Mouse (Mus musculus): Measurements from ENCODE around the gene Fam243. TPM values are rescaled to one million over a fixed set of nuclear protein-coding genes. Genes with fewer than 3 reads are reported as not detected.

Gene Fam243
- polyA plus RNA-seq, 1 experiment from 2014 or later, result not detected

DNA sequence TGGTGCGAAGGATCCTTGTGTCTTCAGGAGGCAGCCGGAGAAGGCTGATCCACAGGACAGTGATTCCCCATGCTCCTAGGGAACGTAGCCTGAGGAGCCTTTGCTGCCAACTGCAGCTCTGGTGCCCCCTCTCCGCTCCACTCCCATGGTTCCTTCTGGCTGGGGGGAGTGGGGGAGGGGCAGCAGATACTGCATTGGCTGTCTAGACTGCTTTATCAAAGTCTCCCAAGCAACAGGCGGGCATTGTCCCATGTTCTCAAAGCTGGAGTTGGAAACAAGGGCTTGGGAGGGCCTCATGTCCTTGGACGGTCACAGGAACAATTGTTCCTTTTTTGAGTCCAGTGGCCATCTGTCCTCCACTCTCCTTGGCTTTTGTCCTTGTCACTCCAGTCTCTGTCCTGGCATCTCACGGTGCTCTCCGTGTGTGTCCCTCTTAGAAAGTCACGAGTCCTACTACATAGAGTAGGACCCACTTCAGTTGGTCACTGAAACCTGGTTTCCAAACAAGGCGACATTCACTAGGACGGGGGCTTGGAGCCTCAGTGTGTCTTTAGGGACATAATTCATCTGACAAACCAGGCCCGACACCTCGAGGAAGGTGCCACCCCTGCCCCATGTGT, 25.2 kb upstream of the Fam243 start:
- peaks cover 5% of the 10 kb centered on the region for H3K4me1 ChIP-seq
- H3K27ac ChIP-seq, result no peak overlapping the region
- no peak overlapping the region for H3K4me3 ChIP-seq
- H3K27me3 ChIP-seq, result no peaks in the 10 kb centered on the region
- no peaks in the 10 kb centered on the region for H3K36me3 ChIP-seq (ENCODE audit: poor library complexity, severe bottlenecking)
- no peak for ATAC-seq
- H3K9me3 ChIP-seq (replicated peaks), result no peaks in the 10 kb centered on the region
- 60% methylated on average over 13 of the region's 13 CpGs for WGBS
- H3K4me2 ChIP-seq, result no peak overlapping the region
- no peak overlapping the region for H3K9ac ChIP-seq

DNA sequence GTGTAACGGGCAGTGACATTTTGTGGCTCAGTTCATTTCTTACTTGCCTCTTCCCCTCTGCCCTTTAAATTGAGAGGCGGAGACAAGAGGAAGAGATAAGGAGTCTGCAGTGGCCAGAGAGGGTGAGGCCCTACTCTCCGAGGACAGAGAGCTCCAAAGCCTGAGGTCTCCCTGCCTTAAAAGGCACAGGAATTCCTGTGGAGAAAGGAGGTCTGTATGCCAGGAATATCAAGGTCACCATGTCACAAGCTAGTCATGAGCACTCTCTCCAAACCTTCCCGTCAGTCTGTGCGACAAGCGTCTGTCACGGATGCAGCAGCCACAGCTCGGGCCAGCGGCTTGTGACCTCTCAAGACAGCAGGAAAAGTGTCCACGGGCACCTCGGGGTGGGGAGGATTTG, 23.9 kb upstream of the Fam243 start:
- Histone ChIP-seq H3K9ac (no peak overlapping the region), H3K9me3 (replicated peaks) (no peaks in the 10 kb centered on the region), H3K36me3 (ENCODE audit: poor library complexity, severe bottlenecking) (no peaks in the 10 kb centered on the region), H3K4me2 (no peak overlapping the region), H3K27me3 (no peaks in the 10 kb centered on the region), H3K4me1 (peaks cover 9% of the 10 kb centered on the region), H3K4me3 (no peak overlapping the region), H3K27ac (no peak overlapping the region)
- WGBS, result 80% methylated on average over 11 of the region's 11 CpGs
- ATAC-seq, result no peak

DNA sequence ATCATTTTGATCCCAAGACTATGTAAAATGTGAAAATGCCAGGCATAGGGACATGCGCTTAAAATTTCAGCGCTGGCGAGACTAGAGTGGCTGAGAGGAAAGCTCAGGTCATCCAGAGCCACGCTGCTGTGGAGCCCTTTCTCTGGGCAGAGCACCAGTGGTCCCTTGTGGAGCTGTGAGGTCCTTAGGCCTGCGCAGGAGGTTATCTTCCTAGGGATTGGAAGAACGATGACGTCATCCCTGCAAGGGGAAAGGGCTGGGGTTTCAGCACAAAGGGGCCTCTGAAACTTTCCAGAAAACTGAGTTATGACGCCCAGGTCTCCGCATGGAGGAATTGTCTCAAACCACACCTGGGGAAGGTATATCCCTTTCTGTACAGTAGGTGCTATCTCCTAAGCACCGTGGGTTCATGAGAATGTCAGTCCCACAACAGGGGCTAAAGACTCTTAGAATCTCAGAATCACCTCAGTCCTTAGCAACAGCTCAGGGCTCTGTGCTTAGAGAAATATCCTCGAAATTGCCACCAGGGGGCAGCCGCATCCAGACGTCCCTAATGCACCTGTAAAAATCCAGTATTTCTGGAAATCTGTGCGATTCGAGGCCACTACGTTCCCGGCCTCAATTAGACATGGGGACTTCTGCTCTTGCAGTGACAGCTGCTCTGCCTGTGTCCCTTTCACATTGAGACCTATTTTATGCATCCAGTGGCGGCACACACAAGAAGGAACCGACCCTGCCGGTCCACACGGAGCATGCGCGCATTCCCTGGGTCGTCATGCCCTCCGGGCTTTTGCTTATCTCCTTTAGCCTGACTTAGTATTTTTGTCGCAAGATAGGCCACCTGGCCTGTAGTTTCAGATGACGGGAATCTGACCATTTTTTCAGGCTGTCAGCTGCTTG, 19.6 kb upstream of the Fam243 start:
- Histone ChIP-seq H3K4me2 (peak overlapping the region; percentile 60), H3K9me3 (replicated peaks) (no peaks in the 10 kb centered on the region), H3K4me1 (peaks cover 5% of the 10 kb centered on the region; the same call in 1 of the 2 replicates), H3K4me3 (peak overlapping the region; percentile 29), H3K27ac (no peak overlapping the region), H3K9ac (peak overlapping the region; percentile 34; the same call in 1 of the 2 replicates), H3K27me3 (peaks cover 4% of the 10 kb centered on the region; the same call in 1 of the 2 replicates), H3K36me3 (ENCODE audit: poor library complexity, severe bottlenecking) (no peaks in the 10 kb centered on the region)
- WGBS, result 25% methylated on average over 27 of the region's 27 CpGs
- ATAC-seq, result peak; percentile 79

- peaks cover 4% of the 10 kb centered on the region; the same call in 1 of the 2 replicates for H3K27me3 ChIP-seq
- no peak overlapping the region for H3K4me2 ChIP-seq
- 5% methylated on average over 9 of the region's 9 CpGs for WGBS
- H3K4me3 ChIP-seq, result no peak overlapping the region
- H3K27ac ChIP-seq, result no peak overlapping the region
- peaks cover 3% of the 10 kb centered on the region; the same call in 1 of the 2 replicates for H3K4me1 ChIP-seq
- H3K9me3 ChIP-seq (replicated peaks), result no peaks in the 10 kb centered on the region
- no peak overlapping the region for H3K9ac ChIP-seq
- ATAC-seq, result peak; percentile 59; the same call in 1 of the 2 replicates
- H3K36me3 ChIP-seq (ENCODE audit: poor library complexity, severe bottlenecking), result no peaks in the 10 kb centered on the region
Observed at GRCm38 (mm10) chr16:92336280-92336679, 15.0 kb upstream of the Fam243 start.

DNA sequence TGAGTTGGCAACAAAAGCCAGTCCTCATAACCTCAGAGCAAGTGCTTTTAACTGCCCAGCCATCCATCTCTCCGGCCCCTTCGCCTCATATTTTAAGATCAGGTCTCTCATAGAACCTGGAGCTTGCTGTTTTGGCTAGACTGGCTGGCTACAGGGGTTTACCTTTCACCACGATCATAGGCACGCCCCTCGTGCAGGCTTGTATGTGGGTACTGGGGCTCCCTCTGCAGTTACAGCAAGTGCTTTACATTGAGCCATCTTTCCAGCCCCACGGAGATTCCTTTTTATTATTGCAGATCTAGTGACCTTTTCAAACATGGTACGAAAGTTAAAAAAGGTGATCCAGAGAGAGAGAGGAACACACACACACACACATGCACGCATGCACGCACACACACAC, 13.4 kb upstream of the Fam243 start:
- ATAC-seq, result no peak

DNA sequence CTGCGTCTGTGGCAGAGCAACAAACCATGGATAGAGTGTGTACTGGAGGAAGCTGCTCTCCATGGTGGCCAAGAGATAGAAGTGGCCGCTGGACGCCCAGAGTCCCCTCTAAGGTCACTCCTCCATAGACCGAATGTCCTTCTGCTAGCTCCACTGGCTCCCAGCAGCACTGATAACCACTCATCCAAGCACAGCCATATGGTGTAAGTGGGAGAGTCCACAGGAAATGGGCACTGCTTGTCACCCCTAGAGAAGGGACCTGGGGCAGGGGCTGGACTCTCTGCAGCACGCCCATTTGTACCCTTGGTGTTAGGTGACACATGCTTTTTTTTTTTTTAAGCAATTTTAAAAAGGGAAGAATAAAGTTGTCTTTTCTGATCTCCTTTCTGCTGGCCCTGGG, 9.7 kb upstream of the Fam243 start:
- no peak for ATAC-seq
- Histone ChIP-seq H3K4me3 (no peak overlapping the region), H3K27ac (no peak overlapping the region), H3K36me3 (ENCODE audit: poor library complexity, severe bottlenecking) (no peaks in the 10 kb centered on the region), H3K4me1 (no peaks in the 10 kb centered on the region), H3K4me2 (no peak overlapping the region), H3K27me3 (no peaks in the 10 kb centered on the region), H3K9me3 (replicated peaks) (no peaks in the 10 kb centered on the region), H3K9ac (no peak overlapping the region)
- WGBS, result 90% methylated on average over 5 of the region's 5 CpGs

More for the DNA sequence above, 13.4 kb upstream of the Fam243 start:
- Histone ChIP-seq H3K4me2 (no peak overlapping the region), H3K36me3 (ENCODE audit: poor library complexity, severe bottlenecking) (no peaks in the 10 kb centered on the region), H3K4me1 (no peaks in the 10 kb centered on the region), H3K9ac (no peak overlapping the region), H3K27me3 (peaks cover 4% of the 10 kb centered on the region; the same call in 1 of the 2 replicates), H3K27ac (no peak overlapping the region), H3K9me3 (replicated peaks) (no peaks in the 10 kb centered on the region), H3K4me3 (no peak overlapping the region)
- 63% methylated on average over 9 of the region's 9 CpGs for WGBS

- Histone ChIP-seq H3K4me3 (no peak overlapping the region), H3K9ac (no peak overlapping the region), H3K27ac (no peak overlapping the region), H3K9me3 (replicated peaks) (no peaks in the 10 kb centered on the region), H3K4me2 (no peak overlapping the region), H3K27me3 (no peaks in the 10 kb centered on the region), H3K4me1 (peaks cover 11% of the 10 kb centered on the region), H3K36me3 (ENCODE audit: poor library complexity, severe bottlenecking) (no peaks in the 10 kb centered on the region)
- ATAC-seq, result no peak
- 94% methylated on average over 10 of the region's 10 CpGs for WGBS
Observed at GRCm38 (mm10) chr16:92327911-92328310, 6.7 kb upstream of the Fam243 start.

- Histone ChIP-seq H3K9me3 (replicated peaks) (no peaks in the 10 kb centered on the region), H3K36me3 (ENCODE audit: poor library complexity, severe bottlenecking) (no peaks in the 10 kb centered on the region), H3K9ac (no peak overlapping the region), H3K4me3 (no peak overlapping the region), H3K27me3 (no peaks in the 10 kb centered on the region), H3K4me1 (peaks cover 11% of the 10 kb centered on the region), H3K4me2 (no peak overlapping the region), H3K27ac (no peak overlapping the region)
- whole genome bisulfite sequencing, result 29% methylated on average over 1 of the region's 1 CpGs
- ATAC-seq, result no peak
Observed at GRCm38 (mm10) chr16:92325062-92325406, 3.8 kb upstream of the Fam243 start.

DNA sequence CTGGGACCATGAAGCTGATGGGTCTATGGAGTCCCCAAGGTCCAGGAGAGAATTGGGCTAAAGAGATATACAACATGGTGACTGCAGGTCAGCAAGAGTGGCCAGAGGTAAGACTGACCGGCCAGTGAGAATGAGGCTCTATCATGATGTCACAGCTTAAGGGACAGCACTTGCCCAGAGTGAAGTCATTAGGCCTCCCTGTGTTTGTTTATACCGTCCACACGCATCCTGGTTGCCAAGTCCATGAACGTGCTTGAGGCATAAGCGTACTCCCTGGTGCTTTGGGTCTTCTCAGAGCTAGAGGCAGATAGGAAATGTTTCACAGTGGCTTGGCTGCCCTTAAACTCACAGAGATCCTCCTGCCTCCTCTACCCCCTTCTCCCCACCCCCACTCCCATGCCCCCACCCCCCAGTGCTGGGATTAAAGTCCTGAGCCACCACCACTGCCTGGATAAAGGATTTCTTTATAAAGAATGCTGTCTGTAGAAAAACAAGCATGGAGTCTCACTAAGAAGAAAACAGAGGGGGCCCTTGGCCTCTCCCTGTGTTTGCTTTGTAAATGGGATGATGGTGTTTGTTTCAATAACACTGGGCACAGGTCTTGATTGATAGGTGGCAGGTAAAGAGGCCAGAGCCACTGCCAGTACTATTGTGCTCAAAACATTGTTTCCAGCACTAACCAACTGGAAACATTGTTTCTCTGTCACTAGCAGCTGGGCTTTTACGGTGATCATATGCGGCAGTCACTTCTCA, 3.2 kb upstream of the Fam243 start:
- no peak for ATAC-seq
- no peaks in the 10 kb centered on the region for H3K9me3 ChIP-seq (replicated peaks)
- H3K4me3 ChIP-seq, result no peak overlapping the region
- no peaks in the 10 kb centered on the region for H3K36me3 ChIP-seq (ENCODE audit: poor library complexity, severe bottlenecking)
- 25% methylated on average over 7 of the region's 7 CpGs for WGBS
- no peak overlapping the region for H3K9ac ChIP-seq
- H3K27ac ChIP-seq, result no peak overlapping the region
- no peaks in the 10 kb centered on the region for H3K27me3 ChIP-seq
- H3K4me2 ChIP-seq, result no peak overlapping the region
- H3K4me1 ChIP-seq, result peaks cover 11% of the 10 kb centered on the region

- H3K9me3 ChIP-seq (replicated peaks), result no peaks in the 10 kb centered on the region
- no peaks in the 10 kb centered on the region for H3K27me3 ChIP-seq
- WGBS, result 87% methylated on average over 3 of the region's 3 CpGs
- no peak overlapping the region for H3K9ac ChIP-seq
- no peak overlapping the region for H3K27ac ChIP-seq
- no peak overlapping the region for H3K4me2 ChIP-seq
- H3K36me3 ChIP-seq (ENCODE audit: poor library complexity, severe bottlenecking), result no peaks in the 10 kb centered on the region
- H3K4me1 ChIP-seq, result peaks cover 11% of the 10 kb centered on the region
- no peak overlapping the region for H3K4me3 ChIP-seq
- ATAC-seq, result no peak
Observed at GRCm38 (mm10) chr16:92320361-92320760, 880 bp downstream of the Fam243 start.

DNA sequence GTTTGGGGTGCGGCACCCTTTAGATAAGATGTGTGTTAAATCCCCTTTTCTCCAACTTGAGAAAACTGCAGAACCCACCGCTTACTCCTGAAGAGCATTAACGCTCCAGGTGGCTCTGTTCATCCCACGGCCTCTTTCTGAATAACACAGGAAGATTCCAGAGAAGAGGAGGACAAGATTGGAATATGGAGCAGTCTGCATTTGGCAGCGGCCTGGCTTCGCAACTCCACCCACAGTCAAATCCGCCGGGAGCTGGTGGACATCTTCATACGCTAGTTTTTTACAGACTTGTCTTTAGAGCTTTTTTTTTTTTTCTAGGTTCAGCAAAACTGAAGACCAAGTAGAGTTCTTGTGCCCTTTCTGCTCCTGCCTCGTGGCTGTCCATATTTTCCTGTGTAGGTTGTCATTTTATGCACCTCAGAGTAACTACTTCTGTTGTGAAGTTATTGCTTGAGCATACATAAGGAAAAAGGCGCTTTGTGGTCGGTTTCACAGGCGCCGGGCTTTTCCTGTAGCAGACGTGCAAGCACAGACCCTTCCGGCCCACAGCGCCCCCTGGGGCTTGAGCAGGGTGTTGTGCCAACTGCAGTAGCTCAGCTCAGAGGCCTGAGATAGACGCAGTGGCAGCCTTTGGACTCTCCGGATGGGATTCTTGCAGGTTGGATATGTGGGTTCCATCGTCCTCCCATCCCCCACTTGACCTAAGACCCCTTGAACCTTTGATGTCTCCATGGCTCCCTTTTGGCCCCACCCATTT, 1.7 kb downstream of the Fam243 start:
- WGBS, result 67% methylated on average over 20 of the region's 20 CpGs
- H3K4me2 ChIP-seq, result no peak overlapping the region
- no peaks in the 10 kb centered on the region for H3K36me3 ChIP-seq (ENCODE audit: poor library complexity, severe bottlenecking)
- H3K9me3 ChIP-seq (replicated peaks), result no peaks in the 10 kb centered on the region
- no peak for ATAC-seq
- H3K4me3 ChIP-seq, result no peak overlapping the region
- H3K27me3 ChIP-seq, result no peaks in the 10 kb centered on the region
- peaks cover 7% of the 10 kb centered on the region for H3K4me1 ChIP-seq
- no peak overlapping the region for H3K27ac ChIP-seq
- H3K9ac ChIP-seq, result no peak overlapping the region

All from forebrain, embryonic 13.5 days (tissue).